Mouse (Mus musculus): ENCODE data around the gene Arf1. TPM values are rescaled to one million over a fixed set of nuclear protein-coding genes. Genes with fewer than 3 reads are reported as not detected.

Gene Arf1
- total RNA-seq, 2 experiments from 2014 or later, result 375 to 388 TPM

Other genes with a start within 250 kb of the Arf1 start
- gene Obscn, start 91.9 kb downstream of the Arf1 start, total RNA-seq (2021), result 10 to 100 TPM in 1 of 2 experiments, 1 to 10 TPM in 1; 9.0 to 22.3 TPM
- gene Iba57, start 64.5 kb downstream of the Arf1 start, total RNA-seq (2021), result 10 to 100 TPM; 17.7 to 18.4 TPM
- under 1 TPM; 0.59 to 0.62 TPM for gene Gjc2, start 45.1 kb downstream of the Arf1 start, total RNA-seq (2021)
- gene Guk1, start 36.1 kb downstream of the Arf1 start, total RNA-seq (2021), result 10 to 100 TPM; 58.9 to 62.8 TPM
- 10 to 100 TPM; 52.0 to 57.9 TPM for gene Mrpl55, start 25.8 kb downstream of the Arf1 start, total RNA-seq (2021)
- 10 to 100 TPM; 27.3 to 32.2 TPM for gene 2310033P09Rik, start 19.9 kb downstream of the Arf1 start, total RNA-seq (2021)
- not detected for gene Wnt3a, start 62.5 kb upstream of the Arf1 start, total RNA-seq (2021)
- 1 to 10 TPM; 1.9 to 2.5 TPM for gene Wnt9a, start 78.7 kb upstream of the Arf1 start, total RNA-seq (2021)
- not detected for gene Prss38, start 147.4 kb upstream of the Arf1 start, total RNA-seq (2021)
- 10 to 100 TPM; 11.4 to 12.1 TPM for gene Jmjd4, start 221.8 kb upstream of the Arf1 start, total RNA-seq (2021)
- gene Snap47, start 222.9 kb upstream of the Arf1 start, total RNA-seq (2021), result 10 to 100 TPM; 73.3 to 76.6 TPM
- gene Zfp867, start 244.2 kb upstream of the Arf1 start, total RNA-seq (2021), result 10 to 100 TPM in 1 of 2 experiments, 1 to 10 TPM in 1; 9.7 to 10.1 TPM

Measured in adrenal gland, postnatal 4 days (tissue).